Mouse (Mus musculus): ENCODE measurements around the gene Naa16.

Naa16 gene

GRCm38 (mm10) chr14:79330944-79331561 is 59.5 kb downstream of the Naa16 start:
- DNase-seq (ENCODE audit: low read depth): no peak

DNA sequence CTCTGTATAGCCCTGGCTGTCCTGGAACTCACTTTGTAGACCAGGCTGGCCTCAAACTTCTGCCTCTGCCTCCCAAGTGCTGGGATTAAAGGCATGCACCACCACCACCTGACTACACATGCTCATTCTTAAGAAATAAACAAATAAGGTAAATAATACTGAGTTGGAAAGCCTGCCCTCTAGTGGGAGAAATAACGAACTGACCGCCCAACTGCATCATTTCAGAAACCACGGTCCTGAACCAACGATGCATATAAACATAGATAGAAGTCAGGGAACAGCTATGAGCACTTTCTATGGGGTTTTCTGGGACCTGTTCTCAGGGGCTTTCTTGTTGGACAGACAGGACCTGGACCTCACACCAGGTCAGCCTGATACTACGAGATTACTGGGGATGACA is 63.5 kb downstream of the Naa16 start:
- peak; percentile 55 for DNase-seq (ENCODE audit: low read depth)

DNA sequence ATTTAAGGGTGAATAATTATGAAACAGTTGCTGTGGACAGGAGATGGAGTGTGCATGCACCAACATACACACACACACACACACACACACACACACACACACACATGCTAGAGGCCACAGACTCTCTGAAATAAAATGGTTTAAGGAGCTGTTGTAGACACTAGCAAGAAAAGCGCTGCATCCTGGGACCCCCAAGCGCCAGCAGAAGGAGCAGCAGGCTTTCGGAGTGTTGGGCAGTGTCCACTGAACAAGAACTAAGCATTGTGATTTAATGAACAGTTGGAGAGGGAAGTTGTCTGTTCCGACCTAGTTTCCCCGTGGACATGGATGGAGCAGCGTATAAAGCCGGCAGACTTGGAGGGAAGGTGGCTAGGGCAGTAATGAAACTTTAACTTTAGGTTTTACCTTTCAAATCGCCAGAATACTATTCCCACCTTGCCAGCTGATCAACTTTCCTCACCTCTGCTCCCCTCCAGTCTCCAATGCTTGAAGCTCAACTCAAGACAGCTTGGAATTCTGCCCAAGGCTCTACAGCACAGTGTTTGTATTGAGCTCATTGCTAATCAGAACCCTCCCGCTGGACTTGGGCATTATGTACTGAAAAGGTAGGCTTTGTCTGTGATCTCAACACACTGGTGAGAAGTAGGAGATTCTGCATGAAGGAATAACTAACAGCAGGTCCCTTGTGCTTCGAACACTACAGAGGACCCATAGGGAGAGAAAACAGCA is 66.3 kb downstream of the Naa16 start:
- DNase-seq (ENCODE audit: low read depth): no peak

DNA sequence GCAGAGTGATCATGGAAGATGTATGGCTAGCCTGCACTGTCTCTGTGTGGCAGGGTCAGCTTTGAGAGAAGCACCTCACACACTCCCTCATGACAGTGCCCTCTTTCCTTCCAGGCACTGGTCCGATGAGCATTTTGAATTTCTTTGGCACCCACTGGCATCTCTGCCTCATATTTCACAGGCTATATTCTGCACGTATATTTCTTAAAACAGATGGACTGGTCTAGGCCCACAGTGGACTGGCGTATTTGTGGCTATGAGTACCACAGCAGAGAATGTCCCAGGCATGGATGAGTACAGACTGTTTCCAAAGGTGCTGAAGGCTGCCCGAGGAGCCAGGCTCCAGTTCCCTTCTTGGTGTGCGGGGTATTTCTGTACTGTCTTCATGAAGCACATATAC is 68.7 kb downstream of the Naa16 start:
- no peak for DNase-seq (ENCODE audit: low read depth)

DNA sequence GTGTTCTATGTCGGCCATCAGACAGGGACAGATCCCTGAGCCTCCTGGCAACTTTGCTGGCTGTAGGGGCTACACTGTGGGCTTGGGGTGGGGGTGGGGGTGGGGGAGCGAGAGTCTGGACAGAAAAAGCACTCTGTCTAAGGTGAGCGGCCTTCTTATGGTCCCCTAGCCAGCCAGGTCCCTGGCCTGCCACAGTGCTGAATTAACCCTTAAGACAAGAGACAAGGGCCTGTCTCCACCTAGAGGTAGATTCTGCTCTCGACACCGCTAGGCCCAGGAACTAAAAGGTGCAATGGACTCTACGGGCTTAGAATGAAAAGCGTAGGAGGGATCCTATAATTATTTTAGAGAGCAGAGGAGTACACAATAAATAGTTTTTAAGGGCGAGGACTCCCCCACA is 69.4 kb downstream of the Naa16 start:
- peak; percentile 39 for DNase-seq (ENCODE audit: low read depth)

- DNase-seq (ENCODE audit: low read depth): no peak
Measured at GRCm38 (mm10) chr14:79317602-79318001, 73.0 kb downstream of the Naa16 start.

DNA sequence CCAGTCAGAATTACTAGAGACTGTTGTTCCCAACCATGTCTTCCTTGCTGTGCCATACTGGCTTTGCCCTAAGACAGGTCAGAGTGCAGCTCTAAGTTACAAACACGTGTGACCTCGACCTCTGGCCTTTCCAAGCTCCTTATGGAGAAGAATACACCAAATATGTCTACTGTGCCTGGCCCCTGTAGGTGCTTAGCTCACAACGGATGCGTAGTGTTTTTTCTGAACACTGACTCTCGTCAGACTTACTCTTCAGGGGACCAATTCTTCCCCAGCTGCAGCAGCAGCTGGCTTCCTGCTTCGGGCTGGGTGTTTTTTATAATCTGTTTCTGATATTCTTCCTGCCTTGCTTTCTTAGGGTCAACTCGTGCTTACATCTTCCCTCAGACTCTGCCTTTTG is 74.7 kb downstream of the Naa16 start:
- DNase-seq (ENCODE audit: low read depth): no peak

GRCm38 (mm10) chr14:79314245-79315010 is 76.2 kb downstream of the Naa16 start:
- no peak for DNase-seq (ENCODE audit: low read depth)

DNA sequence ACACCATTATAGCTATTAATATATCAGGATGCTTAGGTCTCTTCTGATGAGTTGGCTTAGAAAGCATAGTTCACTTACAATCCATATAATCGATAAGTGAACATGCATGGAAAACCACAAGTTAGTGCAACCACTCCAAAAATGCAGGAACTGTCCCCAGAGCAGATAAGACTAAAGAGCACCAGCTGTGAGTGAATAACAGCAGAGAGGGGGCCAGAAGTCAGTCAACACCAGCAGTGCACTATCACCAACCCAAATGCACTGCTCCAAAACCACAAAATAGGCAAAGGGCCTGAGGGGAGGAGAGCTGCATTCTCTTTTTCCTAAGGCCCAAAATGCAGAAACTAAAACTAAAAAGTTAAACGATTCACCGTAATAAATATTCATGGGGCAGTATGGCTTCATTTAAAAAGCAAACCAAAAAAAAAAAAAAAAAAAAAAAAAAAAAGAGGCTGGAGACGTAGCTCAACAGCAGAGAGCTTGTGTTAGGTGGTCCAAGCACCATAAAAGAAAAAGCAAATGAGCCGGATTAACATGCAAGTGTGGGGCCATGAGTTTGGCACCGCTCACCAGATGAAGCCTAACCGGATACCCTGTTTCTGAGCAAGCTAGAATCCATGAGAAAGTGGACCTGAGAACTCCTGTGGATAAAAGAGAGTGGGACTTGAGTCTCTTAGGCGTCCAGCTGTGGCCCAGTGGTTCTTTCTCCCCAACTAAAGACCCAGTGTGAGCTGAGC is 77.0 kb downstream of the Naa16 start:
- DNase-seq (ENCODE audit: low read depth): no peak

- DNase-seq (ENCODE audit: low read depth): no peak
Measured at GRCm38 (mm10) chr14:79312719-79313118, 77.9 kb downstream of the Naa16 start.

DNA sequence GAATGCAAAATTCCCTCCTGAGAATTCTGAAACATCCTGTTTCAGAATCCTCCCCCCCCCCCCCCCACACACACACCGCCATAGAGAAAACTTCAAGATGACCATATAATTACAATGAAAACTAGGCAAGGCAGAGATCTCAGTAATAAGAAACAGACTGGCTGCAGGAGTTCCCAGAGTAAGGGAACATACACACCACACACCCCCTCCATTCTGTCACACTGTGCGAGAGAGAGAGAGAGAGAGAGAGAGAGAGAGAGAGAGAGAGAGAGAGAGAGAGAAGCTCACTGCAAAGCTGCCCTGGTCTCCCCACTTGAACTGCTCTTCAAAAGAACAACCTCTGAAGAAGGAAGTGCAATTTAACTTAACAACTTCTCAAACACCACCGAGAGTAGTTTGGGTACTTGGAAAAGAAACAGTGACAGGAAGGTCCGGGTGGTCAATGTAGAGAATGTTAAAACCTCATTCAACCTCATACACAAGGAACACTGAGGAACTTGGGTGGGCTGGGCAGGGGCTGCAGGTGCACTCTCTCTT is 78.6 kb downstream of the Naa16 start:
- no peak for DNase-seq (ENCODE audit: low read depth)

DNA sequence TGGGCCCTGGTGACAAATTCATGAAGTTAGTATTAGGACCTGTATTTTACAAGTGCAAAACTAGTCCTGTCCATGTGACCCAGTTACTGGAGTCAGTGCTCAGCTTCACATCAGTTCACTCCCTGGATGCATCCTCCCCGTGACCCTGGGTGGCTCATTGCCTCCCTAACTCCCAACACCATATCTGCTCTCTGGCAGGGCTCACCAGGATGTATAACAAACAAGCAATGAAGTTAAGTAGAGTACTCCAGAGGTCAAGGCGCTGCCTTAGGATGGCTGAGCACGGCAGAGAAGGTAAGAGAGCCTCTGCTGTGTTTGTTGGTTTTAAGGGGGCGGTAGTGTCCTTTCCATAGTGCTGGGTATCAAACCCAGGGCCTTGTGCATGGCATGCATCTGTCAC is 81.5 kb downstream of the Naa16 start:
- DNase-seq (ENCODE audit: low read depth): no peak

GRCm38 (mm10) chr14:79308364-79308763 is 82.2 kb downstream of the Naa16 start:
- DNase-seq (ENCODE audit: low read depth): no peak

GRCm38 (mm10) chr14:79307908-79308307 is 82.7 kb downstream of the Naa16 start:
- no peak for DNase-seq (ENCODE audit: low read depth)

GRCm38 (mm10) chr14:79307138-79307537 is 83.4 kb downstream of the Naa16 start:
- peak; percentile 79 for DNase-seq (ENCODE audit: low read depth)

GRCm38 (mm10) chr14:79304873-79305464 is 85.6 kb downstream of the Naa16 start:
- DNase-seq (ENCODE audit: low read depth): no peak

- DNase-seq (ENCODE audit: low read depth): no peak
Measured at GRCm38 (mm10) chr14:79303150-79303549, 87.4 kb downstream of the Naa16 start.

DNA sequence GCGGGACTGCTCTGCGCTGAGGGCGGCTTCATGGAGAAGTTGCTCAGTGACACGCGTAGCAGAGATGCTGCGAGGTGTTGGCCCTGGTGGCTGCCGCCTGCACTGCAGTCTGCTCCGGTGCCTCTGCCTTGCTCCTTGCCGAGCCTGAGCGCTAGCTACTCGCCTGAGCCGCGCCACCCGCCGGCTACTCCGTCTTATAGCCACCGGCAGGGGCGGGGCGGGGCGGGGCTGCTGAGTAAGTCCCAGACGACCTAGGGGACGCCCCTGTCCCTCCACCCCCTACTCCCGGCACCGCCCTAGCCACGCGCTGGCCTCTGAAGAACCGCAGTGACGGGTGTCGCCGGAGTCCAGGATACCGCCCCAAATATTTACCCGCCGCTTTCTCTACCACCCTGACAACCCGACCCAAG is 89.1 kb downstream of the Naa16 start, which contains the start of gene Rgcc:
Rgcc (minus strand) TSS at position 180 of the 410 bp plus-strand sequence.
- DNase-seq (ENCODE audit: low read depth): peak; percentile 92

GRCm38 (mm10) chr14:79300641-79301350 is 89.8 kb downstream of the Naa16 start:
- no peak for DNase-seq (ENCODE audit: low read depth)

DNA sequence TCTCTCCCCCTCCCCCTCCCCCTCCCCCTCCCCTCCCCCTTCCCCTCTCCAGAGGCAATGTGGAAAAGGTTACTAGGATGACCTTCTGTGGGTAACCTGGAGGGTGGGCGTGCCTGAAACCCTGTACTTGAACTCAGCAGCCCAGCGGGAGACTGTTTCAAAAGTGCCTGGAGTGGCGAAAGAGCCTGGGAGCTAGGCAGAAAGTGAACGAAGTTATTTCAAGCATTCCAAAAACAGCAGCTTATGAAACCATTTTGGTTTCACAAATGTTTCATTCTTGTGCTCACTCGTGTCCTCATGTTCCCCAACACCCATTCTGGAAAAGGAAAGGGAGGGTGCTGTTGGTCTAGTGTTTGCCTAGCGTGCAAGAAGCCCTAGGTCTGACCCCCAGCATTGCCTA is 90.8 kb downstream of the Naa16 start:
- DNase-seq (ENCODE audit: low read depth): no peak

GRCm38 (mm10) chr14:79299230-79299629 is 91.3 kb downstream of the Naa16 start:
- no peak for DNase-seq (ENCODE audit: low read depth)

Measured in c-Kit-positive CD71-positive TER-119-negative erythroid progenitor cells, embryonic 14.5 days (primary cell).